Mouse (Mus musculus): ENCODE results near the gene Cd27. TPM values are rescaled to one million over a fixed set of nuclear protein-coding genes. Genes with fewer than 3 reads are reported as not detected.

Gene Cd27
- polyA plus RNA-seq, 1 experiment from 2014 or later = 2.5 TPM

DNA sequence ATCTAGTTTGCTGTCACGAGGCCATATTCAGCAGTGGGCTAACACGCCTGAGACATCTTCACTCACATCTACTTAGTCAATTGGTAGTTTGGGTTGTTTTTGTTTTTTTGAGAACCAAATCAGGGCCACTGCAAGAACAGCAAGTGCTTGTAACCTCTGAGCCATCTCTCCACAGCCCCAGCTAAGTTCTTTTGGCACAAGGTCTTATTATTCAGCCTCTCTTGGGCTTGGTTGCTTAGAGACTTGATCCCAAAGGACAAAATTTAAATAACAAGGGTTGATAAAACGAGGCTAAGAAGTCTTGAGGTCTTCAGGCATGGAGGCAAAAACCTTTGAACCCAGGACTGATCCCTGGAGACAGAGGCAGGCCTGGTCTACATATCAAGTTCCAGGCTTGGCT lies 40.5 kb downstream of the Cd27 start:
- Histone ChIP-seq H3K9me3 (no peaks in the 10 kb centered on the region), H3K4me2 (replicated peaks) (no peak overlapping the region), H3K9ac (replicated peaks) (no peak overlapping the region), H3K27ac (replicated peaks) (peak overlapping the region; percentile 25; the same call in 1 of the 2 replicates), H3K27me3 (no peaks in the 10 kb centered on the region), H3K4me1 (peaks cover 18% of the 10 kb centered on the region), H3K4me3 (no peak overlapping the region), H3K36me3 (peaks cover 21% of the 10 kb centered on the region)
- no peak for ATAC-seq (ENCODE audit: low FRiP score, low read depth)
- WGBS = 25% methylated on average over 3 of the region's 3 CpGs

DNA sequence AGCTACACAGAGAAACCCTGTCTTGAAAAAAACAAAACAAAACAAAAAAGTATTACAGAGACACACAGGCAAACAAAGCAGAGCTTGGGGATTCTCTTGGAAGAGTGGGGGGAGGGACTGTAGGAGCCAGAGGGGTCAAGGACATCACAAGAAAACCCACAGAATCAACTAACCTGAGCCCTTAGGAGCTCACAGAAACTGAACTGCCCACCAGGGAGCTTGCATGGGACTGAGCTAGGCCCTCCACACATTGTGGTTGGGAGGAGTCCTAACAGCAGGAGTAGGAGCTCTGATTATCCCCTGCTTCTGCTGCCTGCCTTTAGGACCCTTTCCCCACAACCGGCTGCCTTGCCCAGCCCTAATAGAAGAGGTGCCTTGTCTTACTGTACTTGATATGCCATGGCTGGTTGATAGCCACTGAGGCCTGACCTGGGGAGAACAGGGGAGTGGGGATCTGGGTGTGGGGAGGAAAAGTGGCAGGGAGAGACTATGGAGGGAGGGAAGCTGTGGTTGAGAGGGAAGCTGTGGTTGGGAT lies 41.2 kb downstream of the Cd27 start:
- Histone ChIP-seq H3K4me2 (replicated peaks) (no peak overlapping the region), H3K4me1 (peaks cover 18% of the 10 kb centered on the region), H3K9me3 (no peaks in the 10 kb centered on the region), H3K36me3 (peaks cover 21% of the 10 kb centered on the region), H3K27ac (replicated peaks) (peak overlapping the region; percentile 52; the same call in 1 of the 2 replicates), H3K4me3 (no peak overlapping the region), H3K27me3 (no peaks in the 10 kb centered on the region), H3K9ac (replicated peaks) (peak overlapping the region; percentile 29; the same call in 1 of the 2 replicates)
- ATAC-seq (ENCODE audit: low FRiP score, low read depth) = no peak
- WGBS = 15% methylated on average over 1 of the region's 1 CpGs

DNA sequence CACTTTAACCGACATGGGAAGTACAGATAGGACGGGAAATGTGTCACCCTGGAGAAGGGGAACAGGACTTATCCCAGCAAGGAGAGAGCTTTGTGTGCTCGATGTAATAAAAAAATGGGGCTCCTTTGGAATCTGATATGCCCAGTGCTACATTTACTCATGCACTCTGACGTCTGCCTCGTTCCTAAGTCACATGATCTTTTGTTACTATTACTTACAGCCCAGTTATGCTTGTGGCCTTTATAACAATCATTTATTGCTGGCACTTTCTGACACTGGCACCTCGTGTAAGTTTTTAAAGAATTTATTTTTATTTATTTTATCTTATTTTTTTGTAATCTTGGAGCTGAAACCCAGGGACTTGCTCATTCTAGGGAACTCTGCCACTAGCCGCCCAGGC lies 43.4 kb downstream of the Cd27 start:
- WGBS = 89% methylated on average over 7 of the region's 7 CpGs
- Histone ChIP-seq H3K4me3 (no peak overlapping the region), H3K4me2 (replicated peaks) (no peak overlapping the region), H3K36me3 (peaks cover 33% of the 10 kb centered on the region), H3K9me3 (no peaks in the 10 kb centered on the region), H3K9ac (replicated peaks) (no peak overlapping the region), H3K4me1 (peaks cover 21% of the 10 kb centered on the region), H3K27ac (replicated peaks) (no peak overlapping the region), H3K27me3 (no peaks in the 10 kb centered on the region)
- no peak for ATAC-seq (ENCODE audit: low FRiP score, low read depth)

DNA sequence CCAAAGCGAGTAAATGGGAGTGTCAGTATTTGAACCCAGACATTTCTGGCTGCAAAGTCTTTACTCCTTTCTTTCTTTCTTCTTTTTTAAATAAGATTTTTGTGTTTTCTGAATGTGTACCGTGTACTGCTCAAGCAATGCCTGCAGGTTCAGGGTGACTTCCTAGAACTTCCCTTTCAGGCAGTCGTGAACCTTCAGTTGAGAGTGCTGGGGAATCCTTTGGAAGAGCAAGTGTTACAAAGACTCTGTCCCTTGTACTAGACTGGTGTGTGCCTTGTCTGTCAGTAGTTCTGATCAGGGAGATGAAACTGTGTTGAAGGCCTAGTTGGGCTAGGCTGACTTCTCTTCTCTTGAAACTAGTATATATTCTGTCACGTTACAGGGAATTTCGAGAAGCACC lies 44.0 kb downstream of the Cd27 start:
- H3K27ac ChIP-seq (replicated peaks) = peak overlapping the region; percentile 99
- WGBS = 49% methylated on average over 5 of the region's 5 CpGs
- H3K9me3 ChIP-seq = no peaks in the 10 kb centered on the region
- peaks cover 39% of the 10 kb centered on the region for H3K36me3 ChIP-seq
- H3K4me1 ChIP-seq = peaks cover 21% of the 10 kb centered on the region
- H3K4me2 ChIP-seq (replicated peaks) = peak overlapping the region; percentile 88
- peak overlapping the region; percentile 85 for H3K9ac ChIP-seq (replicated peaks)
- no peak for ATAC-seq (ENCODE audit: low FRiP score, low read depth)
- H3K4me3 ChIP-seq = peak overlapping the region; percentile 72
- H3K27me3 ChIP-seq = no peaks in the 10 kb centered on the region

DNA sequence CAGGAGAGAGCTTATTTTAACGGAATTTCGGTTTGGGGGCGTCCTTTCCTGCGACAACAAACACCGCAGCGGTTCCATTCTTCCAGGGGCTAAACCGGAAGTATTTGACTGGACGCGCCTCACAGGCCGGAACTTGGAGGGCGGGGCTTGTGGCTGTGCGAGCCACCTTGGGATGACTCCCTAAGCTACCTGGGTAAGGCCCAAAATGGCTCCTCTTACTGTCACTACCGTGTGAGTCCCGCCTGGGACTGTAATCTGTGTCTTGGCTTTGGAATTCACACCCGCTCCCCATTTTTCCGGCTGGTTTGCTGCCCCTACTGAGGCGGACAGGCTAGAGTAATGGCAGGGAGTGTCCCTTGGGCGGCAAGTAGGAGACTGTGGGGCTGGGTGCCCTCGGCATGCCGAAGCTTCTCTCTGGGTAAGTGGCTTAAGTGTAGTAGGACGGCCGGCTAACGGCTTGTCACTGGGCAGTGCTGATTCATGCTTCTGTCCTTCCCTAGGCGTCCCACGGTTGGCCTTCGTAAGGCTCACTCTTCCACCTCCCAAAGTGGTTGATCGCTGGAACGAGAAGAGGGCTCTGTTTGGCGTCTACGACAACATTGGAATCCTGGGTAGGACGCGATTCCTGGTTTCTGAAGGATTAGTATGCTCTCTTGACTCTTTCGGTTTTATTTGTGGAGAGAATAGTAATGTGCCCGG lies 44.6 kb downstream of the Cd27 start:
- H3K9me3 ChIP-seq = no peaks in the 10 kb centered on the region
- peaks cover 21% of the 10 kb centered on the region for H3K4me1 ChIP-seq
- peak overlapping the region; percentile 85 for H3K9ac ChIP-seq (replicated peaks)
- no peaks in the 10 kb centered on the region for H3K27me3 ChIP-seq
- H3K4me3 ChIP-seq = peak overlapping the region; percentile 72
- ATAC-seq (ENCODE audit: low FRiP score, low read depth) = peak; percentile 92
- WGBS = under 1% methylated on average over 34 of the region's 34 CpGs
- peaks cover 45% of the 10 kb centered on the region for H3K36me3 ChIP-seq
- peak overlapping the region; percentile 99 for H3K27ac ChIP-seq (replicated peaks)
- peak overlapping the region; percentile 88 for H3K4me2 ChIP-seq (replicated peaks)

DNA sequence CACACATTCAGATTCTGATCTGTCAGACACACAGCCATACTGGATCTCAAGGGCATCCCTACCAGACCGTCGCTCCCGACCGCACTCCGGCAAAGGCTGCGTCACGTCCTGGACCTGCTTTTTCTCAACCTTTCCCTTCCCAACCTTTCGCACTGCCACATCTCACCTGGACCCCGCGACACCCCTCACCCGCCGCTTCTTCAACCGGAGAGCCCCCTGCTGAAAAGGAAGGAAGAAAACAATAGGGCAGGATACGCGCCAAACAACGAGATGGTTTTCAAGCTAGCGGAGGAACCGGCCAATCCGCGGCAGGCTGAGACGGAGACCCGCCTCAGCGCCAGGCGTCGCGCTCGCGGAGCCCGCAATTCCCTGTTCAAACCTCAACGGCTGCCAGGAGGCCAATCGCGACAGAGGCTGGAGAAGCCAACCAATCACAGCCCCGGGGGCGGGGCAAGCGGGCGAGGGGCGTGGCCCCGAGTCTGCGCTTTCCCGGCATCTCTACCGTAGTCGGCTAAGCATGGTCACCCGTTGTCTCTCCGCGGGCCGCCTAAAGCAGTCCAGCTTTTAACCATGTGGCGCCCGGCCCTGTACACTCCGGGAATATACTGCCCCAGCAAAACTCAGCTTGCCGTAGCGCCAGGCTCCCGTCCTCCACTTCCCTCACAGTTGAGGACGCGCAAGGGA lies 45.3 kb downstream of the Cd27 start, which contains the start of the genes Ncapd2 and Mrpl51:
TSS of gene Ncapd2 (minus strand) at position 370 of the 684 bp plus-strand sequence.
TSS of gene Mrpl51 (plus strand) at position 470 of the 684 bp plus-strand sequence.
- peak; percentile 96 for ATAC-seq (ENCODE audit: low FRiP score, low read depth)
- Histone ChIP-seq H3K9ac (replicated peaks) (peak within 1 kb of the TSS; percentile 85), H3K27ac (replicated peaks) (peak within 1 kb of the TSS; percentile 99), H3K4me2 (replicated peaks) (peak within 1 kb of the TSS; percentile 88), H3K9me3 (no peaks in the 10 kb centered on the region), H3K36me3 (peaks cover 52% of the 10 kb centered on the region), H3K27me3 (no peaks in the 10 kb centered on the region), H3K4me1 (peaks cover 21% of the 10 kb centered on the region), H3K4me3 (peak within 1 kb of the TSS; percentile 72)
- WGBS = under 1% methylated on average over 54 of the region's 54 CpGs

DNA sequence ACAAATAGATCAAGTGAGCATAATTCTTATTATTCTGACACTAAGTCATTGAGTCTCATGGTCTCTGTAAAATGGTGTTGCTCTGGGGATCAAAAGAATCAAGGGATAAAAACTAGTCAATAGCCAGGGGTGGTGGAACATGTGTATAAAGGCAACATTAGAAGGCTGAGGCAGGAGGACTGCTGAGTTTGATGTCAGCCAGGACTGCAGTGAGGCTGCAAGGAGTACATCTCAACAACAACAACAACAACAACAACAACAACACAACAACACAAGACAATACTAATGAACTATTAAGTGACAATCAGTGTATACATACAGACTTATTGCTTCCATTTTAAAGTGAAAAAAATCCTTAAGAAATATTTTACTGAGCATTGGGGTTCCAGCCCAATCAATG lies 46.0 kb downstream of the Cd27 start:
- Histone ChIP-seq H3K4me1 (peaks cover 18% of the 10 kb centered on the region), H3K9ac (replicated peaks) (peak overlapping the region; percentile 76), H3K27ac (replicated peaks) (peak overlapping the region; percentile 99), H3K9me3 (no peaks in the 10 kb centered on the region), H3K4me2 (replicated peaks) (peak overlapping the region; percentile 88), H3K36me3 (peaks cover 59% of the 10 kb centered on the region), H3K4me3 (peak overlapping the region; percentile 72), H3K27me3 (no peaks in the 10 kb centered on the region)
- no peak for ATAC-seq (ENCODE audit: low FRiP score, low read depth)

DNA sequence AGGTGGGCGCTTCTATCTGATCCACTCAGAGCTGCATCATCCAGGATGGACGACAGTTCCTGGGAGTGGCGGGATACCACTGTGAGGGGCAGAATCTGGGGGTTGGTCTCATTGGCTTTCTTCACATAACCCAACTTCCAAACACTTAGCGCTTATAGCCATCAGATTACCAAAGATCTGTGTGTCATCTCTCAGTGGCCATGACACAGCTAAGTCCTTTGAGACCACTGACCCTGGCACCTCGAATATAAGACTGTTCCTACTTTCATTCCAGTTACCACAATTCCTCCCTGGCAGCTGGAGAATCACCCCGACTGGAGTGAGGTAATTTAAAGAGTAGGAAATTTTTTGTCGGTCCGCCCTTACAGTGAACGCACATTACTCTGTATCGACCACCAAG lies 50.6 kb downstream of the Cd27 start:
- WGBS = 96% methylated on average over 10 of the region's 10 CpGs
- Histone ChIP-seq H3K4me3 (no peak overlapping the region), H3K27ac (replicated peaks) (no peak overlapping the region), H3K9me3 (no peaks in the 10 kb centered on the region), H3K27me3 (no peaks in the 10 kb centered on the region), H3K4me1 (peaks cover 3% of the 10 kb centered on the region; the same call in 1 of the 2 replicates), H3K36me3 (peaks cover 83% of the 10 kb centered on the region), H3K4me2 (replicated peaks) (no peak overlapping the region), H3K9ac (replicated peaks) (no peak overlapping the region)
- ATAC-seq (ENCODE audit: low FRiP score, low read depth) = no peak

Small RNA genes lying within 50 kb of the gene (microRNA-seq; reads per million reads assigned to microRNA genes)
- 1.9 reads per million for gene Mir3098
- gene Mir8113 = not detected

Other genes with a start within 250 kb of the Cd27 start
- gene Pianp, start 240.3 kb downstream of the Cd27 start, polyA plus RNA-seq (2016; fragmentation: Nextera tagmentation; extraction: Ambion mirVana) = 6.7 and 7.7 TPM in 2 replicates
- gene Zfp384, start 227.9 kb downstream of the Cd27 start, polyA plus RNA-seq (2016; fragmentation: Nextera tagmentation; extraction: Ambion mirVana) = 18.0 and 20.6 TPM in 2 replicates
- gene Ing4, start 197.2 kb downstream of the Cd27 start, polyA plus RNA-seq (2016; fragmentation: Nextera tagmentation; extraction: Ambion mirVana) = 163 and 171 TPM in 2 replicates
- 18.0 and 18.9 TPM in 2 replicates for gene Acrbp, start 187.3 kb downstream of the Cd27 start, polyA plus RNA-seq (2016; fragmentation: Nextera tagmentation; extraction: Ambion mirVana)
- gene Lpar5, start 169.1 kb downstream of the Cd27 start, polyA plus RNA-seq (2016; fragmentation: Nextera tagmentation; extraction: Ambion mirVana) = 0.16 and 0.26 TPM in 2 replicates
- 127 and 132 TPM in 2 replicates for gene Chd4, start 141.0 kb downstream of the Cd27 start, polyA plus RNA-seq (2016; fragmentation: Nextera tagmentation; extraction: Ambion mirVana)
- 54.1 and 56.4 TPM in 2 replicates for gene Nop2, start 105.1 kb downstream of the Cd27 start, polyA plus RNA-seq (2016; fragmentation: Nextera tagmentation; extraction: Ambion mirVana)
- gene Iffo1, start 91.8 kb downstream of the Cd27 start, polyA plus RNA-seq (2016; fragmentation: Nextera tagmentation; extraction: Ambion mirVana) = 18.7 and 18.8 TPM in 2 replicates
- gene Gapdh, start 70.5 kb downstream of the Cd27 start, polyA plus RNA-seq (2016; fragmentation: Nextera tagmentation; extraction: Ambion mirVana) = 1,933 and 1,972 TPM in 2 replicates
- gene Ncapd2, start 45.3 kb downstream of the Cd27 start, polyA plus RNA-seq (2016; fragmentation: Nextera tagmentation; extraction: Ambion mirVana) = 183 and 192 TPM in 2 replicates
- gene Mrpl51, start 45.2 kb downstream of the Cd27 start, polyA plus RNA-seq (2016; fragmentation: Nextera tagmentation; extraction: Ambion mirVana) = 165 and 172 TPM in 2 replicates
- gene Vamp1, start 21.5 kb downstream of the Cd27 start, polyA plus RNA-seq (2016; fragmentation: Nextera tagmentation; extraction: Ambion mirVana) = 4.7 and 5.3 TPM in 2 replicates
- 1.9 and 2.5 TPM in 2 replicates for gene Tapbpl, start 5.2 kb downstream of the Cd27 start, polyA plus RNA-seq (2016; fragmentation: Nextera tagmentation; extraction: Ambion mirVana)
- gene Tuba3a, start 49.0 kb upstream of the Cd27 start, polyA plus RNA-seq (2016; fragmentation: Nextera tagmentation; extraction: Ambion mirVana) = not detected in 2 replicates
- 18.3 and 20.2 TPM in 2 replicates for gene Ltbr, start 76.9 kb upstream of the Cd27 start, polyA plus RNA-seq (2016; fragmentation: Nextera tagmentation; extraction: Ambion mirVana)
- 0.41 and 0.43 TPM in 2 replicates for gene Scnn1a, start 83.6 kb upstream of the Cd27 start, polyA plus RNA-seq (2016; fragmentation: Nextera tagmentation; extraction: Ambion mirVana)
- 17.7 and 22.8 TPM in 2 replicates for gene Tnfrsf1a, start 112.4 kb upstream of the Cd27 start, polyA plus RNA-seq (2016; fragmentation: Nextera tagmentation; extraction: Ambion mirVana)
- gene Plekhg6, start 143.8 kb upstream of the Cd27 start, polyA plus RNA-seq (2016; fragmentation: Nextera tagmentation; extraction: Ambion mirVana) = 0.05 and 0.17 TPM in 2 replicates